Mouse (Mus musculus) lung, postnatal 10 days (tissue): Measurements from ENCODE around the gene Zfp277.
A peak's percentile ranks its signal among the peaks of the same experiment; 100 is the strongest.

Experiments
- DNase-seq: peaks from one replicate; pipeline ENCODE4 v3.0.0; 2021

Gene Zfp277

GRCm38 (mm10) chr12:40438049-40438448, 7.7 kb downstream of the Zfp277 start:
- DNase-seq = no peak

GRCm38 (mm10) chr12:40434101-40434500, 11.6 kb downstream of the Zfp277 start:
- DNase-seq = peak; percentile 49

GRCm38 (mm10) chr12:40431075-40431474, 14.6 kb downstream of the Zfp277 start:
- no peak for DNase-seq

- DNase-seq = no peak
Measured at GRCm38 (mm10) chr12:40429976-40430375, 15.7 kb downstream of the Zfp277 start.

DNA sequence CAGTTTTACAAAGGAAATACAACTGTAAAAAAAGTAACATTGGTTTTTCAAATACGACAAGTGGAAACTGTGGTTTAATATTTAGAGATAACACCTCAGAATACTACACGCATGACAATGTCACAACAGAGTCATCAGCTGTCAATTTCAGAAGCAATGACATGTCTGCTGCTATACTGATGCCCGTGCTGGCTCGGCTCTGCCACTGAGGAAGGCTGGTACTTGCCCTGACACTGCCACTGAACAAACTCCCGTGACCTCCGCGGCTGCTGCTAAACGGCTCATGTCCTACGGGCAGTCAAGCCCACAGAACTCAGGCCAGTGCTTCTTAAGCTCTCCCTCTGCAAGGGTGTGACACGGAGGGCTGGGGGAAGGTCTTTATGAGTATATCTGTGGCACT, 18.1 kb downstream of the Zfp277 start:
- no peak for DNase-seq

DNA sequence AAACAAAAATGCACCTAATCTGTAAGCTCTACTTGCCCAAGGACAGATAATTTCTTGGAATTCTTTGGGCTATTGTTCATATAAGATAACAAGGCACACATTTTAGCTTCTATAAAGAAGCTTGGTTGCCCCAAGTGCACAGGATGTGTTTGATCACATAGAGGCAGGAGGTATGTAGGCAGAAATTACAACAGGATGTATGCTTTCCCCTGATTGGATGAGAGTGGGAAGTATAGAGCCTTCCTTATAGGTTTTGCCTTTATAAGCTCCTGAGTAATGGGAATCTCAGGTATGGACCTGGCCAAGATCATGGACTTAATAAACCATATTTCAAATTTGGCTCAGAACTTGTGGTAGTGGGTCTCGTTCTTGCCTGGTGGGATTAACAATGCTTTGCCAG, 20.7 kb downstream of the Zfp277 start:
- no peak for DNase-seq

GRCm38 (mm10) chr12:40417257-40417656, 28.4 kb downstream of the Zfp277 start:
- DNase-seq = no peak

GRCm38 (mm10) chr12:40415312-40415925, 30.3 kb downstream of the Zfp277 start:
- peak; percentile 32 for DNase-seq

GRCm38 (mm10) chr12:40414682-40415311, 30.9 kb downstream of the Zfp277 start:
- DNase-seq = no peak

DNA sequence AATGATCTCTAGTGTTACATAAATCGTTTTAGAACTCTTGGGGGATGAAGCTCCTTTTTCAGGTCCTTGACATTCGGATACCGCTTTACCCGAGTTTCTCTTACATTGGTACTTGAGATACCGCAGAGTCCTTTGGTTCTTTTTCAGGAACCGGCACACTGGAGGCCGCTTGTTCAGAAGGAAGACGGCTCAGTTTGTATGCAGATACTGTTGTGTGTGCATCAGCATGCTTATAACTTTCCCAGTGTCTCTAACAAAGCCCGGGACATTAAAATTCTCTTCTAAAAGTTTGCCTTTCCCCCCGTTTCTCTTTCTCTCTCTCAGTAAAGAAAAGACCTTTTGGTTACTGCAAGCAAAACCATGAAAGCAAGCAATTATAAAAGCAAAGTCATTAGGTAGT, 45.9 kb downstream of the Zfp277 start:
- DNase-seq = no peak

DNA sequence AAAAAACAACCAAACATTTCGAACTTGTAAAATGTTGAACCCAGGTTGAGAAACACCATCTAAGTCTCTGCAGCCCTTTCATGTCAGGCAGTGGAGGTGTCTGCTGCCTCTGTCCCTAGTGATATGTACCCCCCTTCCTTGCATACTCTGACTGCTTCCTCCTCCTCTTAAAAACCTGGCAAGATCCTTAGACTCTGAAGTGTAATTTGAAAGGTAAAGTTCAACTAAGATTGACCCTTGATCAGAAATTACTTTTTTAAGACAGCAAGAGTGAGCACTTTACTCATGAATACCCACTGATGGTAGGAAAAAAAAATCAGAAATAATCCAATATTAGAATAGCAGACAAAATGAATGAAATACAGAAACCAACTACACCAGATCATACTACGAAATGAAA, 46.3 kb downstream of the Zfp277 start:
- DNase-seq = no peak

GRCm38 (mm10) chr12:40398916-40399315, 46.8 kb downstream of the Zfp277 start:
- DNase-seq = no peak

DNA sequence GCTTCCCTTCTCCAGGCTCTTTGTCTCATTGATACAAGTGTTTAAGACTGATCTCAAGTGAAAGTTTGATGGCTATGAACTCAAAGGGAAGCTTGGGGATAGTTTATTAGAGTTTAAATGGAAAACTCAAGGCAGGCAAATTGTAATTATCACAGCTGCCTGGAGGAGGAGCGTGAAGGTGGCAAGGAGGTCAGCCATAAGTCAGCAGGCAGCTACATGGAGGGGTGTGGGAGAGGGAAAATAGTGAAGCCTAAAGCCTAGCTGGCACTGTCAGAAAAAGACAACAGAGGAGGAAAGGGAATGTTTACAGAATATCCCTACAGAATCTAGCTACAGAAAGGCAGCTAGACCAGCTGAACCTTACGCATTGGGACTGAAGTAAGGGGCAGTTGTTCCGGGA, 52.8 kb downstream of the Zfp277 start:
- no peak for DNase-seq

DNA sequence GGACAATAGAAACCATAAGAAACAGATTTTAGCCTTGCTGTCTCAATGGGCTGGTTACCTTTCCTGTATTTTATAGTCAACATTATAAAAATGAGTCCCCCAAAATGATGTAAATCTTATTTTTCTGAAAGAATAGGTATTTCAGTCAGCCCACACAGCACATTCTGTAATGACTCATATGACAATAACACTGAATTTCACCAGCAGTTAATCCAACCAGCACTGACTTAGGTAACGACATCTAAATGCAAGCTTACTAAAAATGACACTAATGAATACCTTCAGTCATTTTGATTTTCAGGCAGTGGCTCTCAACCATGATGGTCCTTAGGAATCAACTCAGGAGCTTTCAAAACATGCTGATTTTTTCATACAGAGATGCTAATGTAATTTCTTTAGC, 54.4 kb downstream of the Zfp277 start:
- DNase-seq = no peak

GRCm38 (mm10) chr12:40387786-40388185, 57.9 kb downstream of the Zfp277 start:
- no peak for DNase-seq

DNA sequence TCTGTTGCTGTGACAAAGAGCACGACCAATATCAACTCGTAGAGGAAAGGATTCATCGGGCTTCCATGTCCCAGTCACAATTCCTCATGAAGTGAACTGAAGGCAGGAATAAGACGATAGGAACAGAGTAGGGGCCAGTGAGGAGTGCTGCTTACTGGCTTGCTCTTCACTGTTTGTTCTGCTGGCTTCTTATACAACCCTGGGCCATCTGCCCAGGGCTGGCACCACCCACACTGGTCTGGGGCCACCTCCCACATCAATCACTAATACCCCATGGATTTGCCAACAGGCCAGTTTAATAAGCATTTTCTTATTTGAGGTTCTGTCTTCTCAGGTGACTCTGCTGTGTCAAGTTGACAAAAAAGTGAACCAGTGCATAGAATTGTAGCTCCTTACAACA, 60.4 kb downstream of the Zfp277 start:
- no peak for DNase-seq

DNA sequence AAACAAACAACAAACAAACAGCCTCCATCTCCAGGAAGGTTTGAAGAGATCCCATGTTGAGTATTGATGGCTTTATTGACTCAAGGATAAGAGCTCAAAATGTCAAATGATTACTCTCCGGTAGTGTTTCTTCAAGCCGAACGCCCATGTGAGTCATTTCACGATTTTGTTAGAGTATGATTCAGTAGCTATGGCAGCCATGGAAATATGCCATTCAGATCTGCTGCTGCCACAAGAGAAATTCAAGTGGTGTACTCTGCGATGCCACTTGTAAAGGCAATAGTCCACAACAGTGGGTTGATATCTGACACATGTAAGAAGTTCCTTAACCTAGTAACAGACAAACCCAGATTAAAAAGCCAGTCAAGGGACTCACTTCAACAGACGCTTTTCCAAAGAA, 62.0 kb downstream of the Zfp277 start:
- no peak for DNase-seq

GRCm38 (mm10) chr12:40382539-40382938, 63.2 kb downstream of the Zfp277 start:
- no peak for DNase-seq

DNA sequence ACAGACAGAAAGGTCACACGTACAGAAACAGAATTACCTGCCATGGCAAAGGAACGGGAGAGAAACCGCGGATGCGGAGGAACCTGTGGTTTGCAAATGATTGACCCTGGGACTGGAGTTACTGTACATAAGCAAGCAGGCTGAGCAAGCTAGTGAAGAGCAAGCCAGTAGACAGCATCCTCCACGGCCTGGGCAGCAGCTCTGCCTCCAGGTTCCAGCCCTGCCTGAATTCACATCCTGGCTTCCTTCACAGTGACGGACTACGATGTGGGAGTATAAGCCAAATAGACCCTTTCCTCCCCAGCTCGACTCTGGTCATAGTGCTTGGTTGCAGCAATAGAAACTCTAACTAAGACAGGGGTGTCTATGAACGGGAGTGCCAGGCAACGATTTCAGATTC, 63.9 kb downstream of the Zfp277 start:
- no peak for DNase-seq

GRCm38 (mm10) chr12:40381173-40381801, 64.4 kb downstream of the Zfp277 start:
- no peak for DNase-seq

- no peak for DNase-seq
Measured at GRCm38 (mm10) chr12:40379538-40379923, 66.2 kb downstream of the Zfp277 start.

- peak; percentile 65 for DNase-seq
Measured at GRCm38 (mm10) chr12:40378621-40379537, 66.8 kb downstream of the Zfp277 start.

- DNase-seq = no peak
Measured at GRCm38 (mm10) chr12:40351879-40352278, 93.8 kb downstream of the Zfp277 start.
